Mouse (Mus musculus) bone marrow macrophage, adult 2 months (primary cell): Measurements from ENCODE around the gene Cfap58. TPM values are rescaled to one million over a fixed set of nuclear protein-coding genes. Genes with fewer than 3 reads are reported as not detected.

Experiments
- H3K27ac ChIP-seq: 2 replicates; pipeline ENCODE4 v1.5.1; 2012; ENCODE audit warnings: low read depth, low read length; ENCODE audit not compliant: insufficient read depth
- H3K4me1 ChIP-seq: 2 replicates; pipeline ENCODE4 v1.6.1; 2012; ENCODE audit warnings: low read length; ENCODE audit not compliant: control insufficient read depth, insufficient read depth
- H3K4me3 ChIP-seq: 2 replicates; pipeline ENCODE4 v1.5.1; 2012; ENCODE audit warnings: mild to moderate bottlenecking, low read length, moderate library complexity; ENCODE audit not compliant: insufficient read depth
- CTCF ChIP-seq: IDR thresholded peaks from 2 replicates; pipeline ENCODE4 v1.5.1; 2012; ENCODE audit warnings: low read depth, mild to moderate bottlenecking, low read length, moderate library complexity
- POLR2A ChIP-seq: IDR thresholded peaks from 2 replicates; pipeline ENCODE4 v1.6.1; 2012; ENCODE audit warnings: mild to moderate bottlenecking, low read depth, low read length, borderline replicate concordance
- polyA plus RNA-seq: library from polyadenylated mRNA; stranded (reverse); fragments of >200 nt; gene quantifications from 2 replicates; pipeline ENCODE4 v1.2.4, GENCODE M21; 2012; ENCODE audit not compliant: missing spikeins, insufficient read depth, insufficient read length

Cfap58 gene
- polyA plus RNA-seq, 1 experiment, result not detected

DNA sequence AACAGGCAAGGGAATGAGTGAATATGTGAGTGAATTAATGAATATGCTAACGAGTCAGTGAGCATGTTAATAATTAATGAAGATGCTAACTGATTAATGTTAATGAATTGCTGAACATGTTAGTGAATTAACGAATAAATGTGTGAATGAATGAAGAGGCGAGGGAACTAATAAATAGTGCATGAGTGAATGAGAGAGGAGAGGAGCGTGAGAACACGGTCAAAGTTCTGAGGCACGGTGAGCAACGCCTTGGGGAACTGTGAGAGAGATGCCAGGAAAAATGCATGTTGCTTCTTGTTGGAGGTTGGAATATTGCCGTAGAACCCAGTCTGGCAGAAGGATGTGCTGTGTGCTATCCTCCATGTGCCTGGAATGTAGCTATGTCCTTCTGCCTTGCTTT is 33.6 kb downstream of the Cfap58 start:
- TF ChIP-seq CTCF (no peak), POLR2A (no peak)
- no peak overlapping the region for H3K4me3 ChIP-seq

GRCm38 (mm10) chr19:47978109-47978701 is 40.7 kb downstream of the Cfap58 start:
- TF ChIP-seq POLR2A (no peak), CTCF (no peak)
- Histone ChIP-seq H3K4me3 (no peak overlapping the region), H3K4me1 (no peaks in the 10 kb centered on the region), H3K27ac (no peak overlapping the region)

More for the DNA sequence above, 33.6 kb downstream of the Cfap58 start:
- Histone ChIP-seq H3K4me1 (no peaks in the 10 kb centered on the region), H3K27ac (no peak overlapping the region)

DNA sequence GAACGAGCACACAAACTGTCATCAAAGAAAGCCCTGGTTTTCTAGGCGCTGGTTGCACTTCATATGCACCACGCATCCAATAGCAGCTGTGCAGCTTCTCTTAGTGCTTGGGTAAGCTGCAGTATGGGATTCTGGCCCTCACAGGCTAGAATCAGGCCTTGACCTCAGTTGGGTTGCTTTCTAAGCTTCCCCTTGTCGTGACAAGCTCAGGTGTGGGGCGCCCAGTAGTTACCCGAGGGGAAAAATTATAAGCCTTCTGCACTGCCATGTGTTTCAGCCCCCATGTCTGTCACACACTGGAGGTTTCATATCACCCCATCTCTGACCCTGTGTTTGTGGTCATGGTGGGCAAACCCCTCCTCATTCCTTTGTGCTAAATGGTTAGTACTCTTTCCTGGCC is 42.0 kb downstream of the Cfap58 start:
- TF ChIP-seq CTCF, result no peak
- no peak for TF ChIP-seq POLR2A
- H3K4me3 ChIP-seq, result no peak overlapping the region
- H3K4me1 ChIP-seq, result no peaks in the 10 kb centered on the region
- H3K27ac ChIP-seq, result no peak overlapping the region

DNA sequence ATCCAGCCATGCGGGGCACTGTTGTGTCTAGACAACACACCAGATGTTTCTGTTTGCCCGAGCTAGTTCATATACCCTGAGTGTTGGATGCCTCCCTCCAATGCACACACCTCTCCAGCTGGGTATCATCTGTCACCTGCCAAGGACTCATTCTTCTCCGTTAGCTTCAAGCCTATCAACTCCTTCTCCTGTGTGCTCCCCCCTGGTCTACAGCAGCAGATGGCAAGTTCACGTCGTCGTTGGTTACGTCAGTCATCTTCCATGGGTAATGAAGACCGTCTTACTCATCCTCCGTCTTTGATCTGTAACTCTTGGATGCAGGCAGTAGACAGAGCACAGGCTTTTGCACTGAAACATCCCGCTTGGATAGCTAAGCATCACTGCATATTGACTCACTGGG is 42.8 kb downstream of the Cfap58 start:
- TF ChIP-seq POLR2A, result no peak
- TF ChIP-seq CTCF, result no peak
- Histone ChIP-seq H3K27ac (no peak overlapping the region), H3K4me1 (no peaks in the 10 kb centered on the region), H3K4me3 (no peak overlapping the region)

DNA sequence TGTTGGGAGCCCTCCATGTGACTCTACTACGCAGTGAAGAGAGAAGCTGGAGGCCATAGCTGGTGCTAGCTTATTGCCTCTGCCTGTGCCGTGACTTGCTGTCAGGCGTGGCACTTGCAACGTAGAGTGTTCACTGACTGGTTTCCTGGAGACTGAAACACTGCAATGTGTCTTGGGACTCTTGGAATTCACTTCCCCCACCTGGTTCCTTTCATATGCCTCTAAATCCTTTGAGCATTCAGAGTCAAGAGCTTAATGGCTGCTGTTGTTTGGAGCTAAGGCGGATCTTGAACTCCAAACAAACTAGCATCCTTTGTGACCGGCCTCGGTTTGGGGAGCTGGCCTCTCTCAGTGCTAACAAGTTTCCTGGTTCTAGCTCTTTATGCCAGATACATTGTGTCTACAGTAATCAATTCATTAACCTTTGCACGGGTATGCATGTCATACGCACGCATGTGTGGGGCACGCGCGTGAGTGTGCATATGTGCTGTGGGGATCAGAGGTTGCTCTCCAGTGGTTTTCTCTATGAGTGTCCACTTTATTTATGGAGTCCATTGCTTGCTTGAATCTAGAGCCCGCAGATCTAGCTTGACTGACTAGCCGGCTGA is 48.2 kb downstream of the Cfap58 start:
- TF ChIP-seq POLR2A (no peak), CTCF (no peak)
- Histone ChIP-seq H3K4me1 (no peaks in the 10 kb centered on the region), H3K4me3 (no peak overlapping the region), H3K27ac (no peak overlapping the region)

DNA sequence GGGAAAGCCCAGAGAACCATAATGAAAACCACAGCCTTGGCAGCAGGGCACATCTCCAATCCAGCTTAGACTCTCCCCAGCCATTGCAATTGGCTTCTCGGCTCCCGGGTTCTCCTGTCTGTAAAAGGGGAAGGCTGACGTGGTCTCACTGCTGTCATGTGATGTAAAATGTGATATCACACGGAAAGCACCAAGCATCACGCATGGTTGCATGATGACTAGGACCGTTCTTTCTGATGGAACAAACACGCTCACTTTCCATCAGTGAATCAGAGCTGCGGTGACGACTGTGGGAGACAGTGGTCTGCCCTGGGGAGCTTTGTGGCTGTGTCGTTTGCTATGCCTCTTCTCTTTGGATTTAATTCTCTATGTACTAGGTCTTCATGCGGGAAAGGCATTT is 50.5 kb downstream of the Cfap58 start:
- no peak for TF ChIP-seq POLR2A
- no peak for TF ChIP-seq CTCF
- H3K4me3 ChIP-seq, result no peak overlapping the region
- H3K4me1 ChIP-seq, result no peaks in the 10 kb centered on the region
- no peak overlapping the region for H3K27ac ChIP-seq

- H3K4me1 ChIP-seq, result no peaks in the 10 kb centered on the region
- no peak overlapping the region for H3K4me3 ChIP-seq
- TF ChIP-seq POLR2A, result no peak
- no peak for TF ChIP-seq CTCF
- no peak overlapping the region for H3K27ac ChIP-seq
Observed at GRCm38 (mm10) chr19:47988456-47988855, 51.0 kb downstream of the Cfap58 start.

GRCm38 (mm10) chr19:47988880-47989574 is 51.6 kb downstream of the Cfap58 start:
- H3K27ac ChIP-seq, result no peak overlapping the region
- no peaks in the 10 kb centered on the region for H3K4me1 ChIP-seq

DNA sequence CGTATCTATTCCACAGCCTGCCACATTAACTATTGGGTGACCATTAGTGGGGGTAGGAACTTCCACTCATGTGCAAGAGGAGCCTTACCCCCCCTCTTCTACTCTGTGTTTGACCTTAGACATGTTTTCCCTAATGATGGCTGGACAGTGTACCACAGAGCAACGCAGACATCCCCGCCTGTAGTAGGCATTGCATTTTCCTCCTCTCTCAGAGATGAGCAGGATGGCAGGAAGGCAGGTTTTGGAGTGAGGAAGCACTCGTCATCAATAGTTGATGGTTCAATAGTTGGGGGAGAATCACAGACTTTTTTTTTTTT is 52.1 kb downstream of the Cfap58 start:
- no peak for TF ChIP-seq POLR2A
- TF ChIP-seq CTCF, result no peak
- Histone ChIP-seq H3K4me1 (no peaks in the 10 kb centered on the region), H3K4me3 (no peak overlapping the region), H3K27ac (no peak overlapping the region)

More at GRCm38 (mm10) chr19:47988880-47989574, 51.6 kb downstream of the Cfap58 start:
- no peak for TF ChIP-seq CTCF
- TF ChIP-seq POLR2A, result no peak
- H3K4me3 ChIP-seq, result no peak overlapping the region

GRCm38 (mm10) chr19:48001240-48001639 is 63.8 kb downstream of the Cfap58 start:
- no peak overlapping the region for H3K27ac ChIP-seq
- no peaks in the 10 kb centered on the region for H3K4me1 ChIP-seq
- TF ChIP-seq POLR2A (no peak), CTCF (no peak)
- no peak overlapping the region for H3K4me3 ChIP-seq

DNA sequence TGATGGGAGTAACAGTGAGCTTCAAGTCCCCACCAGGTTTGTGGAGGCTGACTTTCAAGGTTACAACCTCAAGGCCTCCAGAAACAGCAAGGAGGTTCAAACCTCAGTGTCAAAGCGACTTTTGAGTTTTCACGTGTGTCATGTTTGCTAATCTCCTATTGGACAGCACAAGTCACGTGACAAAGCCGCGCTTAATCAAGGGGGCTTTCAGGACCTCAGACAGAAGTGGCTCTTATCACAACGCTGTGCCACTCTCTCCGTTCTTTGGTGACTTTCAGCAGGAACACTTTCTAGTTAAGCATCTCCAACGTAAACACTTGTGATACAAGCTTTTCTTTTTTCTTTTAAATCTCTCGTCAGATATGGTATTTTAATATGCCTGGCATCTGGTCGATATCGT is 64.3 kb downstream of the Cfap58 start:
- H3K4me3 ChIP-seq, result no peak overlapping the region

More for the DNA sequence above, 64.3 kb downstream of the Cfap58 start:
- H3K27ac ChIP-seq, result no peak overlapping the region
- no peaks in the 10 kb centered on the region for H3K4me1 ChIP-seq
- TF ChIP-seq CTCF (no peak), POLR2A (no peak)
